Mouse (Mus musculus) liver, adult 2 months (tissue): ENCODE data around the gene Slc25a16.

Experiments used
- CTCF ChIP-seq: fragments of 200-500 bp; IDR thresholded peaks from 2 replicates; pipeline ENCODE4 v1.5.1; 2011; ENCODE audit warnings: low read depth, low read length, control low read depth
- POLR2A ChIP-seq: fragments of 200-500 bp; IDR thresholded peaks from 2 replicates; pipeline ENCODE4 v1.6.1; 2011; ENCODE audit warnings: low read length, control low read depth; ENCODE audit not compliant: insufficient read depth; ENCODE audit errors: extremely low read depth

DNA sequence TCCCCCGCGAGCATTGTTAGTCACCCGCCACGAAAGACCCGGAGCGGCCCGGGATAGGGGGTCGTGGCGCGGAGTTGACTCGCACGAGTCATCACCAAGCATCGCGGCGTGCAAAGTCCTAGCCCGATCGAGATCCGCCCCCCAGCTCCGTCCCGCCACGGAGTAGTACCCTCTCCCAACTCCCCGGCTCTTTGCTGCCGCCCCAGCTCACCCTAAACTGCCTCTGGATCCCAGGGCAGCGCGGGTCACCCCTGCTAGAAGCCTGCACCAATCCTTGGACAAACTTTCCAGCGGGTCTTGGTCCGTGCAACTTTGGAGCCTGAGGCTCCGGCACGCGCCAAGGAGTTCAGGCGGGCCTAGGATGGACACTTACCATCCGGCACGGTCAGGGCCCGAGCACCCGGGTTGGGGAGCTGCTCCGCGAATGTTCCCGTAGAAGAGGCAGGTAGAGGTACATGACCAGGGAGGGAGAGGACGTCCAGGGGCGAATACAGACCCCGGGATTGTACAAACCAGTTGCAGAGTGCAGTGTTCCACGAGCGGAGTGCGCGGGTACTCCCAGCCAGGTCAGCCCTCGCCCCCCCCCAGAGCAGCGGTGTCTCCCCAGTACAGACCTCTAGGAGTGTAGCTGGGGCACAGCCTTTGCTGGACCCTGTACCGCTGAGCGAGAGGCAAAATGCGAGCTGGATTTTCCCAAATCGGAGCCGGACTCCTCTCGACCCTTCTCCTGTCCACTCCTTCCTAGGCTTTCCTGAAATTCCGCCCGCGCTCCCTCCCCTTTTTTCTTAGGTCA, 33.4 kb upstream of the Slc25a16 start:
- no peak for TF ChIP-seq CTCF
- no peak for TF ChIP-seq POLR2A
